Mouse (Mus musculus) hindbrain, embryonic 13.5 days (tissue): Measurements from ENCODE around the gene Copz2. TPM values are rescaled to one million over a fixed set of nuclear protein-coding genes. Genes with fewer than 3 reads are reported as not detected.

ENCODE experiments used
- ATAC-seq: fragments of 200-750 bp; cut with Nextera tagmentation; 2 replicates; pipeline ENCODE4 v1.8.0; 2017; ENCODE audit warnings: moderate TSS enrichment; ENCODE audit not compliant: low FRiP score
- H3K27ac ChIP-seq: fragments of 300-500 bp; sonication (generic); 2 replicates; pipeline ENCODE4 v1.5.1; 2015; ENCODE audit warnings: inconsistent platforms, mild to moderate bottlenecking, moderate library complexity
- H3K27me3 ChIP-seq: fragments of 300-500 bp; sonication (generic); 2 replicates; pipeline ENCODE4 v1.6.1; 2015; ENCODE audit warnings: mild to moderate bottlenecking, inconsistent platforms
- H3K36me3 ChIP-seq: fragments of 300-500 bp; sonication (generic); 2 replicates; pipeline ENCODE4 v1.6.1; 2015; ENCODE audit warnings: mild to moderate bottlenecking, inconsistent platforms
- H3K4me1 ChIP-seq: fragments of 300-500 bp; sonication (generic); replicated peaks from 2 replicates; pipeline ENCODE4 v1.6.1; 2015; ENCODE audit warnings: inconsistent platforms
- H3K4me2 ChIP-seq: fragments of 300-500 bp; sonication (generic); 2 replicates; pipeline ENCODE4 v1.6.1; 2015; ENCODE audit warnings: inconsistent platforms, mild to moderate bottlenecking, moderate library complexity
- H3K4me3 ChIP-seq: fragments of 300-500 bp; sonication (generic); 2 replicates; pipeline ENCODE4 v1.5.1; 2015; ENCODE audit warnings: mild to moderate bottlenecking, inconsistent platforms
- H3K9ac ChIP-seq: fragments of 300-500 bp; sonication (generic); 2 replicates; pipeline ENCODE4 v1.6.1; 2015; ENCODE audit warnings: mild to moderate bottlenecking, inconsistent platforms
- H3K9me3 ChIP-seq: fragments of 300-500 bp; sonication (generic); 2 replicates; pipeline ENCODE4 v1.6.1; 2016; ENCODE audit warnings: inconsistent platforms
- WGBS: fragments of 180-500 bp; shearing (Covaris S2); methylation state at CpG from one replicate; pipeline ENCODE4 v1.1.7; 2015; 5-methylcytosine and 5-hydroxymethylcytosine counted together
- polyA plus RNA-seq: library from polyadenylated mRNA; unstranded; fragments of >200 nt; fragmentation: Nextera tagmentation; extraction: Ambion mirVana; gene quantifications from 2 replicates; pipeline ENCODE4 v1.2.1, GENCODE M21; 2015

Copz2 gene
- polyA plus RNA-seq, 1 experiment from 2014 or later, result 27.3 TPM

DNA sequence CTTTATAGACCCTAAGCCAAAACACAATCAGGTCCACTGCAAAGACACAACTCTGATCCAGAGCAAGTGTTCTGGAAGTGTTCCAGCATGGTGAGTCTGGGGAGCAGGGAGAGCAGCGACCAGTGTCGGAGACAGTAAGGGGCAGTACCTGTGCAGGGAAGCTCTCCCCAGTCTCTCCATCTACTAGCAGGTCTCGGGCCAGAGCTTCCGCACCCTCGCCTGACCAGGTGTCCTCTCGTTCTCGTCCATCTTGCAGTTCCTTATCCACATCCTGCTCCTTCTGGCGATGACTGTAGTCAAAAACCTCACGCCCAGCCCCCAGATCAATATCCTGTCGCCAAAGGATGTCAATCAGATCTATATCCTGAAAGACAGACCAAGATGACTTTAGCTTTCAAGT, 27.7 kb upstream of the Copz2 start:
- no peak for ATAC-seq
- Histone ChIP-seq H3K36me3 (peaks cover 60% of the 10 kb centered on the region), H3K9ac (no peak overlapping the region)

DNA sequence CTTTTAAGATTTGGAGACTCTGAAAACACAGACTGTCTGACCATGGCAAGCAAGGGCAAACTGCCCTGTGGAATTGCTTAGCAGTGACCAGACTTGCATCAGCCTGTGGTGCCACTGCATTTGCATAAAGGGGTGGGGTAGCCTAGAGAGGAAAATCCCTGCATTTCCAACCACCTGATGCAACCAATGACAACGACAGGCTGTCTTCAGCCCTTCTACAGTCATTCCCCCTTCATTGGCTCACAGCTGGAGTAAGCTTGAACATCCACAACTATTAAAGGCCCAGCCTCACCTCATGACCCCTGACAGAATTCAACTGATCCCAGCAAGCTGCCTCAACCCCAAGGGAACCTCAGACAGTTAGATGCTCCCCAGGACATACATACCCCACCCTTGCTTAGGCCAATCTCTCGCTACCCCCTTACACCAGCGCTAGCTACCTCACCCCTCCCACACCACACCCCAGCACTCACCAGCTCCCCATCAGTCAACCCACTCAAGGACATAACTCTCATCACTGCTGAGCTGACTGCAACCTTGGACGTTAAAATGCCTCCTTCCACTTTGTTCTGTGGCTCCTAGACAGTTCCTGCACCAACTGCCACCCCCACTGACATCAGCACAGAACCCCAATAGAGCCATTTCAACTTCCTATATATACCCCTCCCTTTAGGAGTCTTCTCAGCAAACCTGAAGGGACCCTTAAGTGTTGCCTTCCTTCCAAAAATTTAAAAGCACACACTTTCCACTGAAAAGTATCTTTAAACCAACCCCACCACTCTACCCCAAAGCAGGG, 26.8 kb upstream of the Copz2 start:
- ATAC-seq, result no peak
- Histone ChIP-seq H3K36me3 (peaks cover 60% of the 10 kb centered on the region), H3K27me3 (no peaks in the 10 kb centered on the region), H3K9me3 (no peaks in the 10 kb centered on the region), H3K9ac (peak overlapping the region; percentile 81), H3K4me1 (peaks cover 59% of the 10 kb centered on the region), H3K27ac (peak overlapping the region; percentile 95), H3K4me2 (peak overlapping the region; percentile 99), H3K4me3 (peak overlapping the region; percentile 58)
- WGBS, result 37% methylated on average over 4 of the region's 4 CpGs

More for the DNA sequence above, 27.7 kb upstream of the Copz2 start:
- H3K27ac ChIP-seq, result no peak overlapping the region
- H3K27me3 ChIP-seq, result no peaks in the 10 kb centered on the region
- WGBS, result 95% methylated on average over 10 of the region's 10 CpGs
- no peak overlapping the region for H3K4me2 ChIP-seq
- H3K4me1 ChIP-seq, result peaks cover 55% of the 10 kb centered on the region
- H3K4me3 ChIP-seq, result no peak overlapping the region
- H3K9me3 ChIP-seq, result no peaks in the 10 kb centered on the region

DNA sequence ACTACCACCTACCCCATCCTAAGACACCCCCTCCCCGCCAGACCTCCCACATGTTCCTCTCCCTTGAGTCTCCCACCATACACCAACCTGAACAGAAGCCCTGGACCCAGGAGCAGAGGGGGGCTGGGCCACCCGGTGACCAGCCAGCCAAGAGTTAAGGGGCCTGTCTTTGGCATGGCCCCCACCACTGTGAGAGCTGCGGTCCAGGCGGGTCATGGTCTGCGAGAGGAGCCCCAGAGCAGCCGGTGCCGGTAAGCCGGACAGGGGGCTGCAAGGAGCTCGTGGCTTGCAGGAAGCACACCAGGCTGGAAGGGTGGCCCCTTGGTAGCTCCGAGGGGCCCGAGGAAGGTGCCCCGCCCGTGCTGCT, 26.2 kb upstream of the Copz2 start:
- Histone ChIP-seq H3K36me3 (peaks cover 56% of the 10 kb centered on the region), H3K4me3 (peak overlapping the region; percentile 58), H3K27me3 (no peaks in the 10 kb centered on the region), H3K4me2 (peak overlapping the region; percentile 99), H3K4me1 (peaks cover 63% of the 10 kb centered on the region), H3K9ac (peak overlapping the region; percentile 81), H3K9me3 (no peaks in the 10 kb centered on the region), H3K27ac (peak overlapping the region; percentile 95)
- ATAC-seq, result peak; percentile 8
- WGBS, result 7% methylated on average over 13 of the region's 13 CpGs

DNA sequence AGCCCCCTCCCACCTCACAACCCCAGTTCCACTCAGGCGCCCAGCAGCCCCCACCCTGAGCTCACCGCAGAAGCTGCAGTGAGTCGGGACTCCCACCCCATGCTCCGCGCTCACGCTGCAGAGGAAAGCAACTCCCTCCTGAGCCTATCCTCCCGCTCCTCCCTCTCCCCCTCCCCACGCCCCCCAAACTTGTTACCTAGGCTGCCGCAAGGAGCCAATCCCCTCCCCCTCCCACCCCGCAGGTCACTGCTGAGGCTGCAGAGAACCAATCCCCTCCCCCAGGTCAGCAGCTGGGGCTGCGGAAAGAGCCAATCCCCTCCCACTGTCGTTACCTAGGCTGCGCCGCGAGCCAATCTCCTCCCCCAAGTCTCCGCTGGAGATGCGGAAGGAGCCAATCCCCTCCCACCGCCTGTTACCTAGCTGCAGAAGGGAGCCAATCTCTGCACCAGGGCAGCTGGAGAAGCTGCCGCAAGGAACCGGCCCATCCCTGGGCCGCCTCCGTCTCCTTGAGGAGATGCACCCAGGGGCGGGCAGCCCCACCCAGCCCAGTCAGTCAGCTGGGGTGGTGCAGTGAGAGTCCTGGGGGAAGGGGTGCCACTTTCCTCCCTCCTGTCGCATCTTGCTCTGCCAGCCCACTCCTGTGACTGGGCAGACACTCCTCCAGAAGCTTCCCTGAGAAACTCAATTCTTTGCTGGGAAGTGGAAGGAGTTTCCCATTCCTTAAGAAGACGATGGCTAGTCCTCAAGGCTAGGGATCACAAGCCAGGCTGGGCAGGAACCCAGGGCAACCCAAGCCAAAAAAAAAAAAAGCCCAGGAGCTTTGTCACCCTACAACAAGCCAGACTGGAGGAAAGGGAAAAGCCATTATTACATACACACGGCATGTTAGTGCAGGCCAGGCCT, 25.5 kb upstream of the Copz2 start:
- 2% methylated on average over 26 of the region's 26 CpGs for WGBS
- peak overlapping the region; percentile 99 for H3K4me2 ChIP-seq

DNA sequence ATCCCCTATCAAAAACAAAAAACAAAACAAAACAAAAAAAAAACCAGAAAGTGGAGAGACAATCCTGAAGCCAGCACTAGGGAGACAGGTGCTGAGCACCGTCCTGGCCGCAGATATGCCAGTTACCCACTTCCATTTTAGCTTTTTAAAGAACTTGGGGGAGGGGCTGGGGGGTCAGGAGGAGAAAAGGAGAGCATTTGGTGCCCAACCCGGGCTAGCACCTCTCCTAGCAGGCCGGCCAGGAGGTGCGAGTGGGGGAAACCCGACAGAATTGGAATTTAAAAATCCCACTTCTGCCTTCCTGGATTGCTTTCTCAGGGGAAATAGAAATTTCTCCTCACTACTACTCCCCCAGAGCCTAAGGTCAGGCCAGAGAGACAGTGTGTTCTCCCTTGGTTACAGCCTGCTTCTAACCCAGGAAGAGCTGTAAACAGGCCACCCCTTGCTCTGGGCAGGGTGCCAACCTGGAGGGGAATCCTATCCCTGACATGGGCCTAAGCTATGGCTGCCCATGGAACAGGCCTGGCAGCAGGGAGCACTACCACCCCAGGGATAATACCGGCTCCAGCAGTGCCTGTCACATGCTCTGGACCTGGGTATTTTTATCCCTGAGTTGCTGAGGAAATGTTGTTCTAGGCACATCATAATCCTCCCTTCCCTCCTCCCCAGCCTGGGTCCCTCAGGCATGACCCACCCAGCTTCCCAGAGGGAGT, 24.7 kb upstream of the Copz2 start:
- H3K4me1 ChIP-seq, result peaks cover 70% of the 10 kb centered on the region
- 41% methylated on average over 7 of the region's 7 CpGs for WGBS
- H3K9ac ChIP-seq, result peak overlapping the region; percentile 72
- H3K27me3 ChIP-seq, result no peaks in the 10 kb centered on the region
- peak overlapping the region; percentile 58 for H3K4me3 ChIP-seq
- peaks cover 41% of the 10 kb centered on the region for H3K36me3 ChIP-seq
- peak overlapping the region; percentile 99 for H3K4me2 ChIP-seq
- ATAC-seq, result no peak
- H3K27ac ChIP-seq, result peak overlapping the region; percentile 95
- H3K9me3 ChIP-seq, result no peaks in the 10 kb centered on the region

More for the DNA sequence above, 25.5 kb upstream of the Copz2 start:
- Histone ChIP-seq H3K27me3 (no peaks in the 10 kb centered on the region), H3K4me1 (peaks cover 69% of the 10 kb centered on the region), H3K9me3 (no peaks in the 10 kb centered on the region), H3K27ac (peak overlapping the region; percentile 95), H3K4me3 (peak overlapping the region; percentile 58), H3K36me3 (peaks cover 49% of the 10 kb centered on the region), H3K9ac (peak overlapping the region; percentile 81)
- ATAC-seq, result peak; percentile 93

DNA sequence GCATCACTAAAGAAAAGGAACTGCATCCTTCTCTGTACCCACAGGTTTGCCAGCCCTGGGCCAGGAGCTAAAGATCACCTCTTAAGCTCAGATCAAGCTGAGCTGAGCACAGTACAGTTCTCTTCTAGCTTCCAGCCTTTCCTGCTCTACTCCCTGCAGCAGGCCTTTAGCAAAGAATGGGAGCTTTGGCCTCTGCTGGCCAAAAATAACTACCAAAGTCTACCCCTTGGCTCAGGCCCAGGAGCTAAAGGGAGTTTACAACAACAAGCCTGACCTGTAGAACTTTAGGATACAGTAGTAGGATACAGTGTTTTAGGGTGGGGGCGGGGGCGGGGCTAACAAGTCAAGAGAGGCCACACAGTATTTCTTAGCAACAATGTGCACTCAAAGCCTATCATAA, 23.2 kb upstream of the Copz2 start:
- Histone ChIP-seq H3K27ac (peak overlapping the region; percentile 49), H3K36me3 (peaks cover 25% of the 10 kb centered on the region), H3K9ac (peak overlapping the region; percentile 72), H3K27me3 (no peaks in the 10 kb centered on the region), H3K4me2 (peak overlapping the region; percentile 99), H3K4me3 (peak overlapping the region; percentile 58; the same call in 1 of the 2 replicates), H3K9me3 (no peaks in the 10 kb centered on the region), H3K4me1 (peaks cover 74% of the 10 kb centered on the region)
- WGBS, result 71% methylated on average over 2 of the region's 2 CpGs
- ATAC-seq, result no peak

DNA sequence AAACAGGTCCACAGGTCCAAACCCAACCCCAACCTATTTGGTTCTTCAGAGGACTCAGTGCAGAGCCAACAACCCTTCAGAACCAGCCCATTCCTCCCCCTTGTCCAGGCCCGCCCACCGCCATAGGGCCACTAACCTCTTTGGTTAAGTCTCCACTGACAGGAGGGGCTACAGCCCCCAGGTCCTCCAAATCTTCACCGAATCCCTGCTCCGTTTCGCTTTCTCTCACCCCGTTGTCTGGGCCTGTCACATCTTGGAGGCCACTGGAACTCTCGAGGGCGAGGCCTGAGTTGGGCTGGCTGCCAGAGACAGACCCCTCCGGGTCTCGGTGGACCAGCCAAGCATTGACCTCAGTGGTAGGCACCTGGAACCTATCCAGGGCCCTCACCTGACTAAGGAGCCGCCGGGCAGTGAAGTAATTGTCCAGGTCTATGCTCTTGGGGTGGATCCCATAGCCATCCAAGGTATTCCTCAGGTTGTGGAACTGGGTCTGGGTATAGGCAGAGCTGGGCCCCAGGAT, 22.5 kb upstream of the Copz2 start:
- WGBS, result 77% methylated on average over 12 of the region's 12 CpGs
- H3K9ac ChIP-seq, result peak overlapping the region; percentile 72

DNA sequence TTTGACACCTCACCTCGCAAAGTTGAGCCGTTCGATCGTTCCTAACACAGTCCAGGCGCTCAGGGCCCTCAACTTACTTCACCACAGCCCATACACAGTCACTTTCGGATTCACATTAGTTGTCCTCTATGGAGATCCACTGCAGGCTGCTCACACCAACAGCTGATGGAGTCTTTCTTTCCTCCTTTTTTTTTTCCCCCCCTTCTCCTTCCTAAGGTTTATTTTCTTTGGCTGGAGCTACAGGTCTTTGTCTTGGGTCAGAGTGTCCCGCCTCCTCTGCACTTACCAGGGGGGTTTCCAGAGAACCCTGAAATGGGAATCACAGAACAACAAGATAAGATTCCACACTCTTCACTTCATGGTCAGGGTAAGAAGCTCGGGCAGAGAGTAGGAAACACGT, 21.8 kb upstream of the Copz2 start:
- peak overlapping the region; percentile 99 for H3K4me2 ChIP-seq
- ATAC-seq, result no peak
- H3K4me1 ChIP-seq, result peaks cover 62% of the 10 kb centered on the region
- WGBS, result 82% methylated on average over 9 of the region's 9 CpGs
- peak overlapping the region; percentile 87 for H3K4me3 ChIP-seq
- no peak overlapping the region for H3K27ac ChIP-seq
- peak overlapping the region; percentile 72 for H3K9ac ChIP-seq
- no peaks in the 10 kb centered on the region for H3K9me3 ChIP-seq
- no peaks in the 10 kb centered on the region for H3K27me3 ChIP-seq
- H3K36me3 ChIP-seq, result peaks cover 16% of the 10 kb centered on the region

More for the DNA sequence above, 22.5 kb upstream of the Copz2 start:
- Histone ChIP-seq H3K27ac (peak overlapping the region; percentile 49), H3K4me2 (peak overlapping the region; percentile 99), H3K4me1 (peaks cover 70% of the 10 kb centered on the region), H3K36me3 (peaks cover 19% of the 10 kb centered on the region), H3K27me3 (no peaks in the 10 kb centered on the region), H3K4me3 (peak overlapping the region; percentile 58), H3K9me3 (no peaks in the 10 kb centered on the region)
- ATAC-seq, result no peak

DNA sequence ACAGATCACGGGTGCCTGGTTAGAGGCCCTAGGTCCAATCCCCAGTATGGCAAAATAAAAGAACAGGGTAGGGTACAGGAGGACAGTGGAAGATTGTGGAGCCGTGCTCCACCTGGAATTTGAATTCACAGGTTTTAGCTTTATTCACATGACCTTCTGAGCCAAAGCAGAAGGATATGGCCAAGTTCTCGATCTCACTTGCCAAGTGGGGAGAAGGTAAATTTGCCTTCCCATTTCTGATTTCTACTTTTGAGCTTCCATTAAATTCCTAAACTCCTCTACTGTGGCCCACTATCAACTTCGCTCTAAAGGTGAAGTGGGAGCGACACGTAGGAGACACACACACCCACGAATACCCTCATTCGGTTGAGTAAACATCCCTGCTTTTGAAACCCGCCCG, 20.8 kb upstream of the Copz2 start:
- no peaks in the 10 kb centered on the region for H3K27me3 ChIP-seq
- H3K4me3 ChIP-seq, result peak overlapping the region; percentile 87
- H3K27ac ChIP-seq, result peak overlapping the region; percentile 96
- ATAC-seq, result no peak
- peaks cover 54% of the 10 kb centered on the region for H3K4me1 ChIP-seq
- H3K4me2 ChIP-seq, result peak overlapping the region; percentile 99
- H3K36me3 ChIP-seq, result peaks cover 16% of the 10 kb centered on the region
- WGBS, result 20% methylated on average over 10 of the region's 10 CpGs
- H3K9me3 ChIP-seq, result no peaks in the 10 kb centered on the region
- H3K9ac ChIP-seq, result peak overlapping the region; percentile 93

DNA sequence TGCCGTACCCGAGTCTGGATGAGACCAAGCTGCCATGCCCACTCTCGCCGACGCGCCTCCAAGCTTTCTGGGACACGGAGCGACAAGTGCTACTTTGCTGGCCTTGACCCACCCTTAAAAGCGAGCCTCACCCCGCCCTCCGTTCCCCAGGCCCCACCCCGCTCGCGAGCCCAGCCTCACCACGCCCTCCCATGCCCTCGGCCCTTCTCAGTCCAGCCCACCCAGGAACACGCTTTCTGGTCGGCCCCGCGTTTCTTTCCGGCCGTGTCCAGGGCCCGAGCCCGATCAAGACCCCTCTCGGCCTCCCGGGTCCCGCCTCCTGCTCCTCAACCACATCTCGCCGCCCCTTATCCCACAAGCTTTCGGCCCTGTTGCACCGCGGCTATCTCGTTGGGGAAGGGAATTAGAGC, 20.3 kb upstream of the Copz2 start:
- peak; percentile 49 for ATAC-seq
- peaks cover 16% of the 10 kb centered on the region for H3K36me3 ChIP-seq
- H3K27me3 ChIP-seq, result no peaks in the 10 kb centered on the region
- peak overlapping the region; percentile 96 for H3K27ac ChIP-seq
- H3K4me3 ChIP-seq, result peak overlapping the region; percentile 87
- peaks cover 50% of the 10 kb centered on the region for H3K4me1 ChIP-seq
- WGBS, result under 1% methylated on average over 33 of the region's 33 CpGs
- H3K9me3 ChIP-seq, result no peaks in the 10 kb centered on the region
- peak overlapping the region; percentile 93 for H3K9ac ChIP-seq
- peak overlapping the region; percentile 99 for H3K4me2 ChIP-seq

DNA sequence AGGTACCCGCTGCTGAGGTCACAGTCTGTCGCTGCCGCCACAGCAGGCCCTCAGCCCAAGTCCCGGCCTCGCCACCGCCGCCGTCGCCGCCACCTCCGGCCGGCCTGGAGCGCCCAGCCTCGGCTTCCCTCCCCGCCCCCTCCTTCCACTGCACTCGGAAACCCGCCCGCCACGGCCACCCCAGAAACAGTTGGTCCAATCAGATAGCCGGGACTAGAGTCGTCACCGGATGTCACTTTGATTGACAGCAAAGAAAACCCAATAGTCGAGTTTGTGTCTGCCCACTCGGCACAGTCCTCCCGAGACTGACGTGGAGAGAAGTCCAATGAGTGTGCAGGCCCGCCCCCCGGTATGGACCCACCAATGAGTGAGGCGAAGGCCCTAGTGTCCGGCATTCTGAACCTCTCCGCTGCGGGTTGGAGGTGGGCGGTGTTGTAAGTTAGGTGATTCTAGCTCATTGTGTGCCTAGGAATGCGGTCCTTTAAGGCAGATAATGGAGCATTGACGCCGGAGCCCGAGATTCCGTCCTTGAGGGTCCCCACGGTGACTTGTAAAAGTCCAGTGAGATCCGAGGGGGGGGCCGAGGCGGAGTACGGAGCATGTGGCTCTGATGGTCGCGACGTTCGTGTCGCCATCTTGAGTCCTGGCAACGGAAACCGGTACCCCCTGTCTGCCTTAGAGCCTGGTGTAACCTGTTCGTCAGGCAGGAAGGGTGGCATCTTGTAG, 19.7 kb upstream of the Copz2 start, which contains the start of gene Nfe2l1:
TSS of gene Nfe2l1 (minus strand) at position 156 of the 726 bp plus-strand sequence.
- Histone ChIP-seq H3K36me3 (peaks cover 16% of the 10 kb centered on the region), H3K4me2 (peak within 1 kb of the TSS; percentile 99), H3K9ac (peak within 1 kb of the TSS; percentile 93), H3K27ac (peak within 1 kb of the TSS; percentile 96), H3K4me1 (peaks cover 45% of the 10 kb centered on the region), H3K9me3 (no peaks in the 10 kb centered on the region), H3K4me3 (peak within 1 kb of the TSS; percentile 87), H3K27me3 (no peaks in the 10 kb centered on the region)
- peak; percentile 99 for ATAC-seq
- under 1% methylated on average over 49 of the region's 51 CpGs for WGBS
